Mouse (Mus musculus): Measurements from ENCODE around the gene Slbp. TPM values are rescaled to one million over a fixed set of nuclear protein-coding genes. Genes with fewer than 3 reads are reported as not detected.

Slbp gene
- polyA plus RNA-seq, 1 experiment from 2014 or later: 257 TPM

DNA sequence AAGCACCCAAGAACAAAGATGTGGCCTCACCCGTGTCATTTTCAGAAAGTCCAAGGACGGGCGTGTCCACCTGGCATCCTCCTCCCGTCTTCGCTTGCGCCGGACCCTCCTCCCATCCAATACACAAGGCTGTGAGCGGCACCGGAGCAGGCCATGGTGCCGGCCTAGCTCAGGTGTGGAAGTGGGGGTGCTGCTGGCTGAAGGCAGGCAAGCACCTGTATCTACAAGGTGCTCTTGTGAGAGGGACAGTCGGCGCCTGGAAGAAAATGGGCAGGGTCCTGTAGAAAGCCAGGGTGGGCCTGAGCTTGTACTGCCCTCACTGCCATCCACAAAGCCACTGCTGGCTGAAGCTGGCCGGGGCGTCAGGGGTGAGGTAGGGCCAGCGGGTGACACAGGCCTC lies 44.9 kb downstream of the Slbp start:
- no peaks in the 10 kb centered on the region for H3K4me1 ChIP-seq (replicated peaks; ENCODE audit: control insufficient read depth, insufficient read depth, low read length)
- no peak overlapping the region for H3K4me3 ChIP-seq (ENCODE audit: low read depth, low read length)
- H3K9ac ChIP-seq (ENCODE audit: low read depth, low read length): no peak overlapping the region
- no peak overlapping the region for H3K27ac ChIP-seq (ENCODE audit: low read depth, low read length)
- 97% methylated on average over 15 of the region's 15 CpGs for WGBS
- no peak for ATAC-seq (ENCODE audit: low FRiP score)
- H3K36me3 ChIP-seq (ENCODE audit: control insufficient read depth, insufficient read depth, low read length): peaks cover 8% of the 10 kb centered on the region; the same call in 1 of the 2 replicates
- no peaks in the 10 kb centered on the region for H3K27me3 ChIP-seq (ENCODE audit: control insufficient read depth, insufficient read depth, low read length)
- H3K4me2 ChIP-seq (replicated peaks; ENCODE audit: low read depth, low read length): no peak overlapping the region
- DNase-seq (ENCODE audit: low spot score): no peak
- H3K9me3 ChIP-seq (ENCODE audit: control insufficient read depth, low read length): no peaks in the 10 kb centered on the region

DNA sequence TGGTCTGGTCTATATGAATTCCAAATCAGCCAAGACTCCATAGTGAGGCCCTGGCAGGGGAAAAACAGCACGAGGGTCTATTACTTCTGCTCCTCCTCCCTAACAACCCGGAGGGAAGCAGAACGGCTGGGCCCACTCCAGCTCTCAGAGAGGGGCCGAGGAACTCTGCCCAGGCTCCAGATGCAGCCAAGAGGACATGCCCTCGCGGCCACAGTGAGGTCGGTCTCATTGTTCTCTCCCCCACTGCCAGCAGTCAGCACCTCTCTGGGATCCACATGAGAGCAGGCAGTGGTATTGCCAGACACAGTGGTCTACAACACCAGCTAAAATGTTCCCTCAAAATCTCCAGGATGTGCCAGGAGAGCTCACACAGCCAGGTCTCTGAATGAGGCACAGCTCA lies 45.7 kb downstream of the Slbp start:
- no peaks in the 10 kb centered on the region for H3K4me1 ChIP-seq (replicated peaks; ENCODE audit: control insufficient read depth, insufficient read depth, low read length)
- ATAC-seq (ENCODE audit: low FRiP score) (no peak), DNase-seq (ENCODE audit: low spot score) (no peak)
- H3K27ac ChIP-seq (ENCODE audit: low read depth, low read length): no peak overlapping the region
- WGBS: 86% methylated on average over 7 of the region's 7 CpGs
- peaks cover 8% of the 10 kb centered on the region; the same call in 1 of the 2 replicates for H3K36me3 ChIP-seq (ENCODE audit: control insufficient read depth, insufficient read depth, low read length)
- no peaks in the 10 kb centered on the region for H3K27me3 ChIP-seq (ENCODE audit: control insufficient read depth, insufficient read depth, low read length)
- H3K4me2 ChIP-seq (replicated peaks; ENCODE audit: low read depth, low read length): no peak overlapping the region
- H3K4me3 ChIP-seq (ENCODE audit: low read depth, low read length): no peak overlapping the region
- H3K9ac ChIP-seq (ENCODE audit: low read depth, low read length): no peak overlapping the region
- H3K9me3 ChIP-seq (ENCODE audit: control insufficient read depth, low read length): no peaks in the 10 kb centered on the region

DNA sequence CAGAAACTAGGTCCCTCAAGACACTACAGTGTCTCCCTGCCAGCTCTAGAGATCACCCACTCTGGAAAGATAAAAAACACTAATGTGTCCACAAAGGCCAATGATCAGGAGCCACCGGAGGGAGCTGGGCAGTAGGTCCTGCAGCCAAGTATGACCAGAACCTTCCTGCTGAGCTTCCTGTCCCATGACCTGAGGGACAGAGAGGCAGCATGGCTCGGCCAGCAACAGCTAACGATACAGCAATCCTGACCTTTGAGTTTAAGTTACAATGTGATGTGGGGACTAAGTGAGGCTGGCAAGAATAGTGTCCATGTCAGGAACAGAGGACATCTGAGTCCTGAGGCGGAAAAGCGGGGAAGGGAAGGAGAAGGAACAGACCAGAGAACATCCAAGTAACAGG lies 47.1 kb downstream of the Slbp start:
- no peak overlapping the region for H3K9ac ChIP-seq (ENCODE audit: low read depth, low read length)
- ATAC-seq (ENCODE audit: low FRiP score) (no peak), DNase-seq (ENCODE audit: low spot score) (no peak)
- H3K4me3 ChIP-seq (ENCODE audit: low read depth, low read length): no peak overlapping the region
- peaks cover 8% of the 10 kb centered on the region; the same call in 1 of the 2 replicates for H3K36me3 ChIP-seq (ENCODE audit: control insufficient read depth, insufficient read depth, low read length)
- WGBS: 94% methylated on average over 5 of the region's 5 CpGs
- no peaks in the 10 kb centered on the region for H3K4me1 ChIP-seq (replicated peaks; ENCODE audit: control insufficient read depth, insufficient read depth, low read length)
- no peak overlapping the region for H3K4me2 ChIP-seq (replicated peaks; ENCODE audit: low read depth, low read length)
- no peaks in the 10 kb centered on the region for H3K9me3 ChIP-seq (ENCODE audit: control insufficient read depth, low read length)
- H3K27me3 ChIP-seq (ENCODE audit: control insufficient read depth, insufficient read depth, low read length): no peaks in the 10 kb centered on the region
- no peak overlapping the region for H3K27ac ChIP-seq (ENCODE audit: low read depth, low read length)

DNA sequence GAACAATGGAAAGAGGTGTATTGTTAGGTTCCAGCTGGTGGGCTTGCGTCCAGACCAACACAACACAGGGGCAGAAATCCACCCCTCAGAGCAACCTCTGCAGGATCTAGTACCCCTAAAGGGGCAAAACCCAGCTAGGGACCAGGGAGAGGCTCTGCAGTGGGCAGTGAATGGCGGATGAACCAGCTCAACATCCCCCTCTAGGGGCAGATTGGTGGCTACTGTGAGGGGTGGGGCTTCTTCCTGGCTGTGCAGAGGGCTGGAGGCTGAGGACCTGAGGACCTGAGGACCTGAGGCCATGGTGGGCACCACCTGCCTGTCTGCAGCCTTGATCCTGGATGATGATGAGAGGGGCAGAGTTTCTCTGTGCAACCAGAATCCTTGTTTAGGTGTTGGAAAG lies 58.8 kb downstream of the Slbp start:
- Histone ChIP-seq H3K4me2 (replicated peaks; ENCODE audit: low read depth, low read length) (no peak overlapping the region), H3K36me3 (ENCODE audit: control insufficient read depth, insufficient read depth, low read length) (no peaks in the 10 kb centered on the region), H3K9me3 (ENCODE audit: control insufficient read depth, low read length) (no peaks in the 10 kb centered on the region), H3K27me3 (ENCODE audit: control insufficient read depth, insufficient read depth, low read length) (no peaks in the 10 kb centered on the region), H3K4me1 (replicated peaks; ENCODE audit: control insufficient read depth, insufficient read depth, low read length) (no peaks in the 10 kb centered on the region), H3K4me3 (ENCODE audit: low read depth, low read length) (no peak overlapping the region), H3K9ac (ENCODE audit: low read depth, low read length) (no peak overlapping the region), H3K27ac (ENCODE audit: low read depth, low read length) (no peak overlapping the region)
- peak; percentile 44 for DNase-seq (ENCODE audit: low spot score)
- ATAC-seq (ENCODE audit: low FRiP score): no peak
- 40% methylated on average over 2 of the region's 2 CpGs for WGBS

DNA sequence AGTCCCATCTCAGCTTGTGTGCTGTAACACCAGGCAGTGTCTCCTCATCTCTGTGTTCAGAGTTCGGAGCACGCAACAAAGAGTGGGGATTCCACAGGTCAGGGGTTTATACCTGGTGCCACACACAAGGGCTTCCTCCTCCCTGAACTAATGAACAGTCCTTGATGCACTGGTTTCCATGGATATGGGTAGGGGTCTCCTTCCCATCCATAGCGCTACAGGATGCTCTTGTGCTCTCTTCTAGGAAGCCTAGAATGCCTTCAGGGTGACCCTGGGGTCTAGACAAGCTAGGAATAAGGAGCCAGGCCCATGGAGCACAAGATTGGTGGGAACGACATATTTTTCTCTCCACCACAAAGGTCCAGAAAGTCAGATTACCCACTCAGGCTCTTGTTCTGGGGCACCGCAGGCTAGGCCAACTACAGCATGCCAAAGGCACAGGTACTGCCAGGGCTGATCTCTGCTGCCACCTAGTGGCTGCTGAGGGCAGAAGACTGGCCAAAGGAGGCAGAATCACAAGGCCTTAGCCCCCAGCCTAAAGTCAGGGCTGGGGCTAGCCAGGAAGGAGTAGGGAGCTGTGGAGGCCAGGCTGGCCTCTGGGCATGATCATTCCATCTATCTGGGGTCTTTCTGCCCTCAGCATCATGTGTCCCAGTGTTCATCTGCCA lies 63.0 kb downstream of the Slbp start:
- no peak for ATAC-seq (ENCODE audit: low FRiP score)
- Histone ChIP-seq H3K9me3 (ENCODE audit: control insufficient read depth, low read length) (no peaks in the 10 kb centered on the region), H3K36me3 (ENCODE audit: control insufficient read depth, insufficient read depth, low read length) (no peaks in the 10 kb centered on the region), H3K9ac (ENCODE audit: low read depth, low read length) (no peak overlapping the region), H3K4me1 (replicated peaks; ENCODE audit: control insufficient read depth, insufficient read depth, low read length) (no peaks in the 10 kb centered on the region; the same call in 1 of the 2 replicates), H3K4me3 (ENCODE audit: low read depth, low read length) (no peak overlapping the region), H3K27ac (ENCODE audit: low read depth, low read length) (no peak overlapping the region), H3K27me3 (ENCODE audit: control insufficient read depth, insufficient read depth, low read length) (no peaks in the 10 kb centered on the region), H3K4me2 (replicated peaks; ENCODE audit: low read depth, low read length) (no peak overlapping the region)
- DNase-seq (ENCODE audit: low spot score): peak; percentile 88
- 70% methylated on average over 5 of the region's 5 CpGs for WGBS

DNA sequence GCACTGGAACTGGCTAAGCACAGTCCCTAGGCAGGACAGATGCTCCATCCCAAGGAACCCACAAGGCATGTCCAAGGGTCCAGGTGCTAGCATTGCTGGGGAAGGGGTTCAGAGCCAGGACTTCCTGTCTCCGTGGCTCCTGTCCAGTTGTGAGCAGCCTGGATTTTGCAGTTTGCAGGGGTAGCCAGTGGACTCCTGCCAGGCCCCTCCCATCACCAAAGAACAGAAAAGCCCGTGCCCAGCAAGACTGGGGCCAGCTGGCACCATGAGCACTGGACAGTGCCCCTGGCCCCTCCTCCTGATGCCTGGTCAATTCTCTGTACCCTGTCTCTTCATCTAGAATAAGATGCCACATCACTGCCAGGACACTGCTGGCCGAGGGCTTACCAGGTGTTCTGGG lies 64.3 kb downstream of the Slbp start:
- no peak overlapping the region for H3K27ac ChIP-seq (ENCODE audit: low read depth, low read length)
- no peak overlapping the region for H3K4me2 ChIP-seq (replicated peaks; ENCODE audit: low read depth, low read length)
- DNase-seq (ENCODE audit: low spot score) (no peak), ATAC-seq (ENCODE audit: low FRiP score) (no peak)
- no peaks in the 10 kb centered on the region for H3K27me3 ChIP-seq (ENCODE audit: control insufficient read depth, insufficient read depth, low read length)
- H3K4me3 ChIP-seq (ENCODE audit: low read depth, low read length): no peak overlapping the region
- no peaks in the 10 kb centered on the region for H3K36me3 ChIP-seq (ENCODE audit: control insufficient read depth, insufficient read depth, low read length)
- WGBS: 86% methylated on average over 3 of the region's 3 CpGs
- no peaks in the 10 kb centered on the region; the same call in 1 of the 2 replicates for H3K4me1 ChIP-seq (replicated peaks; ENCODE audit: control insufficient read depth, insufficient read depth, low read length)
- H3K9me3 ChIP-seq (ENCODE audit: control insufficient read depth, low read length): no peaks in the 10 kb centered on the region
- no peak overlapping the region for H3K9ac ChIP-seq (ENCODE audit: low read depth, low read length)

DNA sequence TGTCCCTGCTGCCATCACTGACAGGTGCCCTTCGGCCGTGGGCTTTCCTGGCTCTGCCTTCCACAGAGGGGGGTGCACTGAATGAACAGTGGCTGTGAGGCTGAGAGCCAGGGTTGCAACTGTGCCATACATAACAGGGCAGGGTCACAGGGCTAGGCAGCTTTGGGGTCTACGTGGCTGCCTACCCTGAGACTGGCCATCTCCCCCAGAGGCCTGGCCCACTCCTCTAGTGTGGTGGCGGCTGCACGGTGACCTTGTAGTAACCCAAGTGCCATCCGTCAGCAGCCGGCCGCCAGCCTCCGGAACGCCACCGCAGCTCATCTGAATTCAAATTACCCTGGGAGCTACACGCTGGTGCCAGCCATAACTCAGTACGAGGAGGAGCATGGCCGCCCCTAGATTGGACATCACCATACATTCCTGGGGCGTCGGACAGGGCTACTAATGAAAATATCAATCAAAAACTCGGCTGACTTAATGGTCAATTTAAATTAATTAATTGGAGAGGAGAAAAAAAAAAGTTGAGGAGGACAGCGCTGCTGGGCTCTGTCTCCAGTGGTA lies 64.8 kb downstream of the Slbp start:
- no peaks in the 10 kb centered on the region for H3K27me3 ChIP-seq (ENCODE audit: control insufficient read depth, insufficient read depth, low read length)
- H3K4me1 ChIP-seq (replicated peaks; ENCODE audit: control insufficient read depth, insufficient read depth, low read length): no peaks in the 10 kb centered on the region; the same call in 1 of the 2 replicates
- no peak overlapping the region for H3K4me2 ChIP-seq (replicated peaks; ENCODE audit: low read depth, low read length)
- ATAC-seq (ENCODE audit: low FRiP score) (no peak; the same call in 1 of the 2 replicates), DNase-seq (ENCODE audit: low spot score) (no peak)
- H3K36me3 ChIP-seq (ENCODE audit: control insufficient read depth, insufficient read depth, low read length): no peaks in the 10 kb centered on the region
- WGBS: 71% methylated on average over 18 of the region's 18 CpGs
- no peak overlapping the region for H3K4me3 ChIP-seq (ENCODE audit: low read depth, low read length)
- H3K9me3 ChIP-seq (ENCODE audit: control insufficient read depth, low read length): no peaks in the 10 kb centered on the region
- H3K9ac ChIP-seq (ENCODE audit: low read depth, low read length): no peak overlapping the region
- no peak overlapping the region for H3K27ac ChIP-seq (ENCODE audit: low read depth, low read length)

Measured in hindbrain, embryonic 11.5 days (tissue).